Mouse (Mus musculus) bone marrow macrophage, adult 2 months (primary cell): Measurements from ENCODE around the gene Cabp4.

Source experiments
- CTCF ChIP-seq: IDR thresholded peaks from 2 replicates; pipeline ENCODE4 v1.5.1; 2012; ENCODE audit warnings: low read depth, mild to moderate bottlenecking, low read length, moderate library complexity
- POLR2A ChIP-seq: IDR thresholded peaks from 2 replicates; pipeline ENCODE4 v1.6.1; 2012; ENCODE audit warnings: mild to moderate bottlenecking, low read depth, low read length, borderline replicate concordance

DNA sequence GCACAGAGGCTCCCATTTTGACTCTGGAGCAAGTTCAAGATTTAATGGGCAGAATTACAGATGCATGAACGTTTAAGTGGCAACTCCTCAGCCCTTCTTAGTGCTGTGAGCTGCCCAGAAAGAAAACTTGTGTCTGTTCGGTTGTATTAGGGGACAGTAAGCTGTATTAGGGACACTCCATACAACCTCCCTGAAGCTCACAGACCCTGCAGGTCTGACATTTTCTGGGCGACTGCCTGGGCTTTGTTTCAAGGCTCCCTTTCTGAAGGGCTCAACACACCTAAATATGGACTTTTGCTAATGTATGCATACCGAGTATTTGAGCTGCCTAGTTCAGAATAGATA lies 19.7 kb upstream of the Cabp4 start:
- TF ChIP-seq CTCF (no peak), POLR2A (no peak)
